Mouse (Mus musculus) E14TG2a.4 (cell line): ENCODE measurements at regions not wholly inside any gene's neighbourhood (a gene's known extent, or its start where the extent isn't known, plus 50 kb on each side); places are given as distances from the start of the nearest gene placed in this dataset.

ENCODE experiments used
- CTCF ChIP-seq: conservative IDR thresholded peaks from 2 replicates; pipeline ENCODE4 v1.5.1; 2014; ENCODE audit warnings: low read length
- NANOG ChIP-seq: IDR thresholded peaks from 2 replicates; pipeline ENCODE4 v1.6.1; 2014; ENCODE audit warnings: borderline replicate concordance, low read length, mixed read lengths
- POU5F1 ChIP-seq: IDR thresholded peaks from 2 replicates; pipeline ENCODE4 v1.6.1; 2014; ENCODE audit warnings: low read length, borderline replicate concordance

DNA sequence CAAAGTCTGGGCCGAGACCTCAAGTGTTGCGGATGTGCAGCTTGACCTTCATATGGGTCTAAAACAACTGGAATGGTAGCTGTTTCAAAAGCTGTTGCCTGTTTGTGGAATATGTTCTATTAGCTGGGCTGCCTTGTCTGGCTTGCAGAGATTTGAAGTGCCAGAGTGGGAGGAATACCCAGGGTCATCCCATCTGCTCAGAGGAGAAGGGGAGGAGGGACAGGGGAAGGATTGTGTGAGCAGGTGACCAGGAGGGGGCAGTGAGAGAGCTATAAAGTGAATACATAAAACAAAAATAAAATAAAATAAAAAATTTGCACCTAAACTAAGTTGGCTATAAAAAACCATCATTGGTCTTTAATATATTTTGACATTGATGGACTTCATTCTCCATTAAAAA, 377.7 kb downstream of the Bmper start:
- TF ChIP-seq CTCF (no peak), POU5F1 (no peak), NANOG (no peak)
